Comparison of ENCODE assay signal across 26 mouse cellular contexts in genomic region chr1:135744987-135745386, GRCm38 (mm10). TPM values are rescaled to one million over a fixed set of nuclear protein-coding genes. Genes with fewer than 3 reads are reported as not detected.
A peak's percentile ranks its signal among the peaks of the same experiment; 100 is the strongest.
DNase-seq lines count a peak whose midpoint lies in the region; ATAC-seq and TF ChIP-seq lines count a peak whose summit lies in the region.
"Had no signal": no experiment of that assay in that cellular context is flagged by ENCODE, and none has a peak within 500 bp of the region (broad histone marks: within the 10 kb centered on the region; RNA-seq: fewer than 3 reads in every experiment).

No protein-coding gene starts in this region.

- H3K4me2 ChIP-seq in stomach, embryonic 14.5 days (replicated peaks; ENCODE audit: low read depth, low read length), result no peak overlapping the region
- H3K4me2 ChIP-seq: embryonic facial prominence, embryonic 15.5 days; hindbrain, embryonic 12.5 days; limb, embryonic 15.5 days; liver, embryonic 15.5 days; neural tube, embryonic 13.5 days had no signal

- H3K36me3 ChIP-seq in heart, embryonic 10.5 days, result peaks cover 67% of the 10 kb centered on the region
- H3K36me3 ChIP-seq in limb, embryonic 10.5 days, result peaks cover 45% of the 10 kb centered on the region
- peaks cover 32% of the 10 kb centered on the region for H3K36me3 ChIP-seq in stomach, embryonic 14.5 days (ENCODE audit: control insufficient read depth, insufficient read depth, low read length)

- no peak for ATAC-seq in stomach, embryonic 14.5 days (ENCODE audit: insufficient number of reproducible peaks, insufficient read depth, low FRiP score, low read depth)
- ATAC-seq: forebrain, postnatal 0 days; inflammation-experienced regulatory T-cells, adult 6 months had no signal

- H3K4me3 ChIP-seq in heart, embryonic 10.5 days, result no peak overlapping the region
- no peak overlapping the region for H3K4me3 ChIP-seq in layer of hippocampus, adult 2 months
- H3K4me3 ChIP-seq in limb, embryonic 10.5 days, result no peak overlapping the region
- H3K4me3 ChIP-seq in stomach, embryonic 14.5 days (ENCODE audit: low read depth, low read length), result no peak overlapping the region
- H3K4me3 ChIP-seq: embryonic facial prominence, embryonic 15.5 days; forebrain, embryonic 10.5 days; hindbrain, embryonic 12.5 days; limb, embryonic 15.5 days; liver, embryonic 15.5 days; neural tube, embryonic 13.5 days had no signal

- 87% methylated on average over 7 of the region's 7 CpGs for WGBS in heart, embryonic 10.5 days
- 87% methylated on average over 7 of the region's 7 CpGs for WGBS in limb, embryonic 10.5 days
- WGBS in stomach, embryonic 14.5 days, result 78% methylated on average over 7 of the region's 7 CpGs

- H3K9ac ChIP-seq in stomach, embryonic 14.5 days (replicated peaks; ENCODE audit: low read depth, low read length), result no peak overlapping the region
- H3K9ac ChIP-seq: embryonic facial prominence, embryonic 15.5 days; forebrain, postnatal 0 days; hindbrain, embryonic 12.5 days; limb, embryonic 15.5 days; liver, embryonic 15.5 days; neural tube, embryonic 13.5 days had no signal

- peaks cover 44% of the 10 kb centered on the region for H3K4me1 ChIP-seq in heart, embryonic 10.5 days
- peaks cover 25% of the 10 kb centered on the region for H3K4me1 ChIP-seq in limb, embryonic 10.5 days
- peaks cover 22% of the 10 kb centered on the region for H3K4me1 ChIP-seq in stomach, embryonic 14.5 days (ENCODE audit: control insufficient read depth, insufficient read depth, low read length)
- H3K4me1 ChIP-seq: liver, embryonic 15.5 days had no signal

- DNase-seq in heart, embryonic 10.5 days (ENCODE audit: low spot score), result no peak
- DNase-seq in heart, postnatal 36 days, result no peak
- no peak for DNase-seq in layer of hippocampus, adult 2 months (ENCODE audit: low spot score in 2 of 2)
- no peak for DNase-seq in layer of hippocampus, postnatal 36 days
- DNase-seq in limb, embryonic 10.5 days (ENCODE audit: low spot score), result no peak
- DNase-seq in adrenal gland, postnatal 10 days, result no peak
- DNase-seq in layer of hippocampus, postnatal 25 days (ENCODE audit: extremely low spot score in 1 of 2, low spot score in 1 of 2), result no peak
- DNase-seq: adrenal gland, postnatal 36 days; cerebellum, adult 18-20 months; cerebellum, postnatal 25 days; forebrain, postnatal 0 days; kidney, postnatal 25 days; layer of hippocampus, adult 9-11 months; midbrain, embryonic 14.5 days; spleen, adult 18-20 months had no signal

- TF ChIP-seq CTCF in layer of hippocampus, adult 2 months (conservative IDR thresholded peaks at IDR 0.05), result no peak

- no peaks in the 10 kb centered on the region for H3K27me3 ChIP-seq in heart, embryonic 10.5 days (ENCODE audit: insufficient read depth, poor library complexity, severe bottlenecking)
- no peaks in the 10 kb centered on the region for H3K27me3 ChIP-seq in limb, embryonic 10.5 days (ENCODE audit: low read depth, poor library complexity, severe bottlenecking)
- H3K27me3 ChIP-seq in stomach, embryonic 14.5 days (ENCODE audit: control insufficient read depth, insufficient read depth, low read length), result no peaks in the 10 kb centered on the region
- H3K27me3 ChIP-seq: CH12.LX; embryonic facial prominence, embryonic 15.5 days; hindbrain, embryonic 12.5 days; limb, embryonic 15.5 days; liver, embryonic 15.5 days; neural tube, embryonic 13.5 days had no signal

- intact Hi-C loops in heart, postnatal 36 days (cut with DNase I), result no loop called here

- H3K9me3 ChIP-seq in heart, embryonic 10.5 days, result no peaks in the 10 kb centered on the region
- no peaks in the 10 kb centered on the region for H3K9me3 ChIP-seq in limb, embryonic 10.5 days (replicated peaks)
- H3K9me3 ChIP-seq in stomach, embryonic 14.5 days (ENCODE audit: control insufficient read depth, low read depth, low read length), result no peaks in the 10 kb centered on the region
- H3K9me3 ChIP-seq: embryonic facial prominence, embryonic 15.5 days; forebrain, embryonic 10.5 days; hindbrain, embryonic 12.5 days; limb, embryonic 15.5 days; liver, embryonic 15.5 days; neural tube, embryonic 13.5 days had no signal

- peak overlapping the region; percentile 77; the same call in 1 of the 2 replicates for H3K27ac ChIP-seq in heart, embryonic 10.5 days
- peak overlapping the region; percentile 43; the same call in 1 of the 2 replicates for H3K27ac ChIP-seq in layer of hippocampus, adult 2 months
- 0 out of 2 replicates have a peak overlapping the region, but pooled peaks have one; percentile 25 for H3K27ac ChIP-seq in limb, embryonic 10.5 days
- H3K27ac ChIP-seq in stomach, embryonic 14.5 days (ENCODE audit: low read length), result peak overlapping the region; percentile 44; the same call in 1 of the 2 replicates
- H3K27ac ChIP-seq: embryonic facial prominence, embryonic 15.5 days; forebrain, embryonic 10.5 days; hindbrain, embryonic 12.5 days; liver, embryonic 15.5 days; neural tube, embryonic 13.5 days had no signal

RNA-seq across cellular contexts. Expression of gene Phlda3, which starts 20.9 kb away (rescaled TPM):
- 63.2 and 65.3 TPM in 2 replicates for polyA plus RNA-seq in heart, embryonic 10.5 days (2016; fragmentation: Nextera tagmentation; extraction: Ambion mirVana)
- 10 to 100 TPM in 1 of 2 experiments, 1 to 10 TPM in 1; 9.7 to 13.3 TPM for total RNA-seq in heart, postnatal 36 days (2021)
- total RNA-seq in layer of hippocampus, adult 2 months (2021), result 10 to 100 TPM; 11.8 to 12.1 TPM
- total RNA-seq in layer of hippocampus, postnatal 36 days (2021), result 10 to 100 TPM; 14.0 to 16.6 TPM
- polyA plus RNA-seq in limb, embryonic 10.5 days (2016; fragmentation: Nextera tagmentation; extraction: Ambion mirVana), result 30.2 and 33.0 TPM in 2 replicates
- 82.1 and 86.8 TPM in 2 replicates for polyA plus RNA-seq in stomach, embryonic 14.5 days (2014; fragmentation: Nextera tagmentation; extraction: Ambion mirVana)
- 10 to 100 TPM; 42.9 to 82.7 TPM for total RNA-seq in adrenal gland, postnatal 10 days (2021)
- 10 to 100 TPM; 17.2 to 22.7 TPM for total RNA-seq in layer of hippocampus, postnatal 25 days (2021)

RNA-seq across cellular contexts. Expression of gene Csrp1, which starts 25.1 kb away (rescaled TPM):
- 202 and 238 TPM in 2 replicates for polyA plus RNA-seq in heart, embryonic 10.5 days (2016; fragmentation: Nextera tagmentation; extraction: Ambion mirVana)
- 10 to 100 TPM; 46.5 to 52.8 TPM for total RNA-seq in heart, postnatal 36 days (2021)
- 100 to 1,000 TPM; 220 to 231 TPM for total RNA-seq in layer of hippocampus, adult 2 months (2021)
- 100 to 1,000 TPM; 211 to 220 TPM for total RNA-seq in layer of hippocampus, postnatal 36 days (2021)
- polyA plus RNA-seq in limb, embryonic 10.5 days (2016; fragmentation: Nextera tagmentation; extraction: Ambion mirVana), result 46.3 and 54.4 TPM in 2 replicates
- polyA plus RNA-seq in stomach, embryonic 14.5 days (2014; fragmentation: Nextera tagmentation; extraction: Ambion mirVana), result 232 and 265 TPM in 2 replicates
- 10 to 100 TPM; 94.9 to 97.9 TPM for total RNA-seq in adrenal gland, postnatal 10 days (2021)
- total RNA-seq in layer of hippocampus, postnatal 25 days (2021), result 100 to 1,000 TPM; 197 to 219 TPM

RNA-seq across cellular contexts. Expression of gene Tnni1, which starts 34.2 kb away (rescaled TPM):
- 2,290 and 3,821 TPM in 2 replicates for polyA plus RNA-seq in heart, embryonic 10.5 days (2016; fragmentation: Nextera tagmentation; extraction: Ambion mirVana)
- total RNA-seq in heart, postnatal 36 days (2021), result 1 to 10 TPM; 1.0 to 1.4 TPM
- 1 to 10 TPM; 2.9 to 3.2 TPM for total RNA-seq in layer of hippocampus, adult 2 months (2021)
- 1 to 10 TPM; 2.1 to 3.5 TPM for total RNA-seq in layer of hippocampus, postnatal 36 days (2021)
- 8.3 and 12.7 TPM in 2 replicates for polyA plus RNA-seq in limb, embryonic 10.5 days (2016; fragmentation: Nextera tagmentation; extraction: Ambion mirVana)
- polyA plus RNA-seq in stomach, embryonic 14.5 days (2014; fragmentation: Nextera tagmentation; extraction: Ambion mirVana), result 1.9 and 3.2 TPM in 2 replicates
- total RNA-seq in adrenal gland, postnatal 10 days (2021), result 10 to 100 TPM in 1 of 2 experiments, 1 to 10 TPM in 1; 7.7 to 41.7 TPM
- total RNA-seq in layer of hippocampus, postnatal 25 days (2021), result 1 to 10 TPM; 4.1 to 5.9 TPM
- total RNA-seq: granulocyte monocyte progenitor cell, adult 5-6 weeks; MEL had no signal
- polyA plus RNA-seq: inflammation-experienced regulatory T-cells, adult 6 months had no signal

Comparison
In these comparisons a context has a peak if more than half of its experiments do, and no peak if none do; other contexts are left out.
1. H3K27ac ChIP-seq: peak in every context shown above with its lines; median percentile 77 in heart, embryonic 10.5 days; 44 in stomach, embryonic 14.5 days; 43 in layer of hippocampus, adult 2 months; 25 in limb, embryonic 10.5 days.